Mouse (Mus musculus) heart, embryonic 10.5 days (tissue): ENCODE results near the gene Rapgef4. TPM values are rescaled to one million over a fixed set of nuclear protein-coding genes. Genes with fewer than 3 reads are reported as not detected.
A peak's percentile ranks its signal among the peaks of the same experiment; 100 is the strongest.

ENCODE experiments used
- DNase-seq: peaks from one replicate; pipeline ENCODE4 v3.0.0-alpha.2; 2017; ENCODE audit warnings: low spot score
- H3K27ac ChIP-seq: fragments of 300-500 bp; sonication (generic); 2 replicates; pipeline ENCODE4 v1.5.1; 2016; ENCODE audit warnings: mild to moderate bottlenecking
- H3K27me3 ChIP-seq: fragments of 300-500 bp; sonication (generic); 2 replicates; pipeline ENCODE4 v1.6.1; 2016; ENCODE audit warnings: mild to moderate bottlenecking; ENCODE audit not compliant: poor library complexity, insufficient read depth, severe bottlenecking
- H3K36me3 ChIP-seq: fragments of 300-500 bp; sonication (generic); 2 replicates; pipeline ENCODE4 v1.6.1; 2016; ENCODE audit warnings: mild to moderate bottlenecking, moderate library complexity
- H3K4me1 ChIP-seq: fragments of 300-500 bp; sonication (generic); 2 replicates; pipeline ENCODE4 v1.6.1; 2016; ENCODE audit warnings: mild to moderate bottlenecking
- H3K4me3 ChIP-seq: fragments of 300-500 bp; sonication (generic); 2 replicates; pipeline ENCODE4 v1.5.1; 2016; ENCODE audit warnings: mild to moderate bottlenecking, moderate library complexity
- H3K9me3 ChIP-seq: fragments of 300-500 bp; sonication (generic); 2 replicates; pipeline ENCODE4 v1.6.1; 2016; ENCODE audit warnings: mild to moderate bottlenecking, moderate library complexity
- WGBS: fragments of 180-500 bp; shearing (Covaris S2); methylation state at CpG from one replicate; pipeline ENCODE4 v1.1.7; 2016; 5-methylcytosine and 5-hydroxymethylcytosine counted together
- polyA plus RNA-seq: library from polyadenylated mRNA; unstranded; fragments of >200 nt; fragmentation: Nextera tagmentation; extraction: Ambion mirVana; gene quantifications from 2 replicates; pipeline ENCODE4 v1.2.1, GENCODE M21; 2016

Gene Rapgef4
- polyA plus RNA-seq, 1 experiment from 2014 or later: 3.1 TPM

DNA sequence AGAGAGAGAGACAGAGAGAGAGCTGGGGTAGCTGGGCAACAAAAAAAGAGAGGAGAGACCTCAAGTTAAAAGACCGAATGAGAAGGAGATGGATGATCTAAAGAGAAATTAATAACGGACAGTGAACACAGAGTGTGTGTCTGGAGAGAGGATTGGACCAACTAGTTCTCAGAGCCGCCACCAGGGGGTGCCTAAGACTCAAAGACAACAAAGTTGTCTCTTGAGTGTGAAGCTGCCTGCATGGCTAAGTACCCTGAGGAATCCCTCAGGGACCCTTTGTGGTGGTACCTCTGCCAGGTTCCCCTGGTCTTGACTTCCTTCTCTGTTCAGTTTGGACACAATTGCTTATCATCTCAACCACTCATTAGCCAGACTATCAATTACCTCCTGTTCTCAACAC lies 115.3 kb downstream of the Rapgef4 start:
- no peak for DNase-seq
- 31% methylated on average over 3 of the region's 3 CpGs for whole genome bisulfite sequencing
- H3K4me3 ChIP-seq: no peak overlapping the region
- no peaks in the 10 kb centered on the region for H3K27me3 ChIP-seq
- H3K9me3 ChIP-seq: no peaks in the 10 kb centered on the region
- no peaks in the 10 kb centered on the region for H3K36me3 ChIP-seq
- peaks cover 10% of the 10 kb centered on the region; the same call in 1 of the 2 replicates for H3K4me1 ChIP-seq
- H3K27ac ChIP-seq: no peak overlapping the region

GRCm38 (mm10) chr2:72098366-72098765 lies 117.3 kb downstream of the Rapgef4 start:
- Histone ChIP-seq H3K4me3 (no peak overlapping the region), H3K4me1 (peaks cover 26% of the 10 kb centered on the region), H3K36me3 (no peaks in the 10 kb centered on the region), H3K27ac (no peak overlapping the region), H3K9me3 (no peaks in the 10 kb centered on the region), H3K27me3 (no peaks in the 10 kb centered on the region)
- WGBS: 88% methylated on average over 8 of the region's 8 CpGs
- DNase-seq: no peak

DNA sequence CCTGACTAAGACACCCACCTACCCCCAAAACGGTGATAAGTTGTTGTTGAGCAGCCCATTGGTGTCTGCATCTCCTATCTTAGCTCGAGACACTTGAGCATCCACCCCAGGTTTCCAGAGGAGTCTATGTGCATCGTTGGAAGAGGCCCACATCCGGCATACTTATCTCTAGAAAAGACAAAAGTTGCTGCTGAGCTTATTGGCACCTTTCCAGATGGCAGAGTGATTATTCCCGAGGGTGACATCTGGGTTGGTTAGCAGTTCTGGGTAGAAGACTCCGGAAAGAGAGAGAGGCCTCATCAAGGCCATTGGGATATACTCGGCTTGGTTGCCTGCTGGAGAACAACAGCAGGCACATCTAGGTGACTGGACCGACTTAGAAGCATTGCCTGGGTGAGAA lies 123.6 kb downstream of the Rapgef4 start:
- H3K27me3 ChIP-seq: no peaks in the 10 kb centered on the region
- DNase-seq: no peak
- no peak overlapping the region for H3K27ac ChIP-seq
- WGBS: 66% methylated on average over 8 of the region's 8 CpGs
- no peaks in the 10 kb centered on the region for H3K9me3 ChIP-seq
- no peaks in the 10 kb centered on the region for H3K36me3 ChIP-seq
- no peak overlapping the region for H3K4me3 ChIP-seq
- peaks cover 35% of the 10 kb centered on the region for H3K4me1 ChIP-seq

- Histone ChIP-seq H3K27me3 (no peaks in the 10 kb centered on the region), H3K9me3 (no peaks in the 10 kb centered on the region), H3K36me3 (no peaks in the 10 kb centered on the region), H3K4me3 (no peak overlapping the region), H3K27ac (0 out of 2 replicates have a peak overlapping the region, but pooled peaks have one; percentile 12), H3K4me1 (peaks cover 16% of the 10 kb centered on the region)
- no peak for DNase-seq
- 47% methylated on average over 12 of the region's 12 CpGs for WGBS
These were observed 126.6 kb downstream of the Rapgef4 start for GRCm38 (mm10) chr2:72107525-72108180.

GRCm38 (mm10) chr2:72108448-72109312 lies 127.6 kb downstream of the Rapgef4 start:
- no peak overlapping the region for H3K4me3 ChIP-seq
- no peaks in the 10 kb centered on the region for H3K27me3 ChIP-seq
- H3K27ac ChIP-seq: no peak overlapping the region
- H3K4me1 ChIP-seq: peaks cover 9% of the 10 kb centered on the region
- H3K9me3 ChIP-seq: no peaks in the 10 kb centered on the region
- WGBS: 70% methylated on average over 4 of the region's 4 CpGs
- H3K36me3 ChIP-seq: no peaks in the 10 kb centered on the region
- DNase-seq: no peak

GRCm38 (mm10) chr2:72110404-72110803 lies 129.4 kb downstream of the Rapgef4 start:
- no peaks in the 10 kb centered on the region for H3K27me3 ChIP-seq
- WGBS: 84% methylated on average over 5 of the region's 5 CpGs
- H3K9me3 ChIP-seq: no peaks in the 10 kb centered on the region
- DNase-seq: no peak
- no peak overlapping the region for H3K4me3 ChIP-seq
- peaks cover 17% of the 10 kb centered on the region for H3K4me1 ChIP-seq
- no peak overlapping the region for H3K27ac ChIP-seq
- no peaks in the 10 kb centered on the region for H3K36me3 ChIP-seq

DNA sequence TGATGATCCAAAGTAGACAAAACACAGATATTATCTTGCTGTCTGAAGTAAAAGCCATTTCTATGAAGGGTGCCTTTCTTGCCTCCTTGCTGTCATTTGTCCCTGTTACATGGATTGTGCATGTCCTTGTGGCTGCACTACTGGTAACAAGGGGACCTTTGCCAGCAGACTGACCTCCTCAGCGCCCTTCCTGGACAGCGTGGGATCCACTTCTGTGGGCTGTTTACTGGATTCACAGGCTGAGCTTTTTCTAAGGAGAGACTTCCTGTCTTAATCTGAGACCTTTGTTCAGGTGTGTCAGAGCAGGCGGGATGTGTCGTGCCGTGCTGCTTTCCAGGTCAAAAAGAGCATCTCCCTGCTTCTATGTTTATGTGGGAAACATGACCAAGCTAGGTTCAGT lies 132.7 kb downstream of the Rapgef4 start:
- no peaks in the 10 kb centered on the region for H3K9me3 ChIP-seq
- H3K4me3 ChIP-seq: no peak overlapping the region
- no peaks in the 10 kb centered on the region for H3K36me3 ChIP-seq
- H3K27ac ChIP-seq: no peak overlapping the region
- DNase-seq: no peak
- WGBS: 75% methylated on average over 5 of the region's 5 CpGs
- H3K27me3 ChIP-seq: no peaks in the 10 kb centered on the region
- H3K4me1 ChIP-seq: peaks cover 28% of the 10 kb centered on the region

GRCm38 (mm10) chr2:72114148-72114559 lies 133.1 kb downstream of the Rapgef4 start:
- H3K4me3 ChIP-seq: no peak overlapping the region
- WGBS: 73% methylated on average over 4 of the region's 4 CpGs
- peaks cover 28% of the 10 kb centered on the region for H3K4me1 ChIP-seq
- no peak for DNase-seq
- no peaks in the 10 kb centered on the region for H3K36me3 ChIP-seq
- no peaks in the 10 kb centered on the region for H3K27me3 ChIP-seq
- no peak overlapping the region for H3K27ac ChIP-seq
- no peaks in the 10 kb centered on the region for H3K9me3 ChIP-seq

- no peak overlapping the region for H3K4me3 ChIP-seq
- no peaks in the 10 kb centered on the region for H3K9me3 ChIP-seq
- WGBS: 55% methylated on average over 7 of the region's 7 CpGs
- H3K36me3 ChIP-seq: no peaks in the 10 kb centered on the region
- no peak for DNase-seq
- peaks cover 28% of the 10 kb centered on the region for H3K4me1 ChIP-seq
- no peaks in the 10 kb centered on the region for H3K27me3 ChIP-seq
- H3K27ac ChIP-seq: no peak overlapping the region
These were observed 135.1 kb downstream of the Rapgef4 start for GRCm38 (mm10) chr2:72116103-72116502.

GRCm38 (mm10) chr2:72116698-72117097 lies 135.7 kb downstream of the Rapgef4 start:
- DNase-seq: no peak
- WGBS: 65% methylated on average over 5 of the region's 5 CpGs
- Histone ChIP-seq H3K27ac (0 out of 2 replicates have a peak overlapping the region, but pooled peaks have one; percentile 19), H3K4me1 (peaks cover 28% of the 10 kb centered on the region), H3K4me3 (no peak overlapping the region), H3K36me3 (no peaks in the 10 kb centered on the region), H3K9me3 (no peaks in the 10 kb centered on the region), H3K27me3 (no peaks in the 10 kb centered on the region)

GRCm38 (mm10) chr2:72117138-72118011 lies 136.3 kb downstream of the Rapgef4 start:
- Histone ChIP-seq H3K36me3 (no peaks in the 10 kb centered on the region), H3K27me3 (no peaks in the 10 kb centered on the region), H3K4me3 (no peak overlapping the region), H3K27ac (0 out of 2 replicates have a peak overlapping the region, but pooled peaks have one; percentile 19), H3K4me1 (peaks cover 28% of the 10 kb centered on the region), H3K9me3 (no peaks in the 10 kb centered on the region)
- DNase-seq: no peak
- 31% methylated on average over 15 of the region's 15 CpGs for WGBS

- 85% methylated on average over 6 of the region's 6 CpGs for WGBS
- Histone ChIP-seq H3K9me3 (no peaks in the 10 kb centered on the region), H3K36me3 (no peaks in the 10 kb centered on the region), H3K4me3 (no peak overlapping the region), H3K4me1 (peaks cover 28% of the 10 kb centered on the region), H3K27ac (no peak overlapping the region), H3K27me3 (no peaks in the 10 kb centered on the region)
- no peak for DNase-seq
These were observed 139.2 kb downstream of the Rapgef4 start for GRCm38 (mm10) chr2:72120211-72120610.
